Mouse (Mus musculus): ENCODE data around the gene Epha4.

Gene Epha4

GRCm38 (mm10) chr1:77484766-77485596 lies 29.9 kb downstream of the Epha4 start:
- DNase-seq (ENCODE audit: low spot score), result no peak

GRCm38 (mm10) chr1:77475808-77476413 lies 39.0 kb downstream of the Epha4 start:
- DNase-seq (ENCODE audit: low spot score), result no peak

GRCm38 (mm10) chr1:77473446-77474376 lies 41.2 kb downstream of the Epha4 start:
- no peak for DNase-seq (ENCODE audit: low spot score)

GRCm38 (mm10) chr1:77472566-77472965 lies 42.3 kb downstream of the Epha4 start:
- DNase-seq (ENCODE audit: low spot score), result no peak

- DNase-seq (ENCODE audit: low spot score), result no peak
Observed at GRCm38 (mm10) chr1:77471447-77471846, 43.4 kb downstream of the Epha4 start.

GRCm38 (mm10) chr1:77471037-77471436 lies 43.9 kb downstream of the Epha4 start:
- no peak for DNase-seq (ENCODE audit: low spot score)

GRCm38 (mm10) chr1:77468717-77469314 lies 46.1 kb downstream of the Epha4 start:
- no peak for DNase-seq (ENCODE audit: low spot score)

GRCm38 (mm10) chr1:77465524-77465923 lies 49.4 kb downstream of the Epha4 start:
- no peak for DNase-seq (ENCODE audit: low spot score)

- DNase-seq (ENCODE audit: low spot score), result no peak
Observed at GRCm38 (mm10) chr1:77464108-77464507, 50.8 kb downstream of the Epha4 start.

GRCm38 (mm10) chr1:77461877-77462615 lies 52.8 kb downstream of the Epha4 start:
- no peak for DNase-seq (ENCODE audit: low spot score)

- DNase-seq (ENCODE audit: low spot score), result no peak
Observed at GRCm38 (mm10) chr1:77460831-77461629, 53.9 kb downstream of the Epha4 start.

GRCm38 (mm10) chr1:77458751-77459385 lies 56.0 kb downstream of the Epha4 start:
- DNase-seq (ENCODE audit: low spot score), result no peak

GRCm38 (mm10) chr1:77457446-77457800 lies 57.5 kb downstream of the Epha4 start:
- no peak for DNase-seq (ENCODE audit: low spot score)

- no peak for DNase-seq (ENCODE audit: low spot score)
Observed at GRCm38 (mm10) chr1:77456695-77457445, 58.0 kb downstream of the Epha4 start.

GRCm38 (mm10) chr1:77453811-77454210 lies 61.1 kb downstream of the Epha4 start:
- no peak for DNase-seq (ENCODE audit: low spot score)

- DNase-seq (ENCODE audit: low spot score), result no peak
Observed at GRCm38 (mm10) chr1:77452721-77453120, 62.2 kb downstream of the Epha4 start.

- DNase-seq (ENCODE audit: low spot score), result no peak
Observed at GRCm38 (mm10) chr1:77451541-77451940, 63.3 kb downstream of the Epha4 start.

GRCm38 (mm10) chr1:77450201-77450600 lies 64.7 kb downstream of the Epha4 start:
- DNase-seq (ENCODE audit: low spot score), result no peak

- no peak for DNase-seq (ENCODE audit: low spot score)
Observed at GRCm38 (mm10) chr1:77447061-77447614, 67.8 kb downstream of the Epha4 start.

Measured in embryo, embryonic 10 days (tissue).